Mouse (Mus musculus): ENCODE results near the gene Tmprss12. TPM values are rescaled to one million over a fixed set of nuclear protein-coding genes. Genes with fewer than 3 reads are reported as not detected.

Tmprss12 gene
- polyA plus RNA-seq (2015; fragmentation: Nextera tagmentation; extraction: Ambion mirVana), result not detected in 2 replicates

DNA sequence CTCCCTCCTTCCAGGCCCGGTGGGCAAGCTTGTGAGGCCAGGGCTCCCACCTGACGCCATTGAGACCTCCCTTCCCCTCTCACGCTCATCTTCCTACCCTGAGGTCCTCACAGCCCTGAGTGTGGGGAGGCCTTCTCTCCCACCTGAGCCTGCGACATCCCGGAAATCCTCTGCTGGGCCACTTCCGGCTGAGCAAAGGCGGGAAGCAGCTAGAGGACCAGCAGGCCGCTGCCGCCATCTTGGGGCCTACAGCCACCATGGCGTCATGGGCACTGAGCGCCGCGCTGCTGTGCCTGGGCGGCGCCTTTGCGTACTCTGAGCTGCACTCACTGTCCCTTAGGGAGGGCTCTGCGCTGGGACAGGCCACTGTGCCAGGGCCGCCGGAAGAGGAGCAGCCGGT is at the start of gene Tmprss12:
TSS of gene Tmprss12 (plus strand) at position 212 of the 400 bp plus-strand sequence.
- Histone ChIP-seq H3K27ac (no peak within 1 kb of the TSS), H3K4me1 (no peaks in the 10 kb centered on the region), H3K9ac (no peak within 1 kb of the TSS), H3K4me3 (no peak within 1 kb of the TSS), H3K36me3 (ENCODE audit: poor library complexity, severe bottlenecking) (no peaks in the 10 kb centered on the region), H3K27me3 (no peaks in the 10 kb centered on the region), H3K9me3 (replicated peaks) (no peaks in the 10 kb centered on the region), H3K4me2 (no peak within 1 kb of the TSS)
- 98% methylated on average over 20 of the region's 20 CpGs for WGBS
- no peak for ATAC-seq

DNA sequence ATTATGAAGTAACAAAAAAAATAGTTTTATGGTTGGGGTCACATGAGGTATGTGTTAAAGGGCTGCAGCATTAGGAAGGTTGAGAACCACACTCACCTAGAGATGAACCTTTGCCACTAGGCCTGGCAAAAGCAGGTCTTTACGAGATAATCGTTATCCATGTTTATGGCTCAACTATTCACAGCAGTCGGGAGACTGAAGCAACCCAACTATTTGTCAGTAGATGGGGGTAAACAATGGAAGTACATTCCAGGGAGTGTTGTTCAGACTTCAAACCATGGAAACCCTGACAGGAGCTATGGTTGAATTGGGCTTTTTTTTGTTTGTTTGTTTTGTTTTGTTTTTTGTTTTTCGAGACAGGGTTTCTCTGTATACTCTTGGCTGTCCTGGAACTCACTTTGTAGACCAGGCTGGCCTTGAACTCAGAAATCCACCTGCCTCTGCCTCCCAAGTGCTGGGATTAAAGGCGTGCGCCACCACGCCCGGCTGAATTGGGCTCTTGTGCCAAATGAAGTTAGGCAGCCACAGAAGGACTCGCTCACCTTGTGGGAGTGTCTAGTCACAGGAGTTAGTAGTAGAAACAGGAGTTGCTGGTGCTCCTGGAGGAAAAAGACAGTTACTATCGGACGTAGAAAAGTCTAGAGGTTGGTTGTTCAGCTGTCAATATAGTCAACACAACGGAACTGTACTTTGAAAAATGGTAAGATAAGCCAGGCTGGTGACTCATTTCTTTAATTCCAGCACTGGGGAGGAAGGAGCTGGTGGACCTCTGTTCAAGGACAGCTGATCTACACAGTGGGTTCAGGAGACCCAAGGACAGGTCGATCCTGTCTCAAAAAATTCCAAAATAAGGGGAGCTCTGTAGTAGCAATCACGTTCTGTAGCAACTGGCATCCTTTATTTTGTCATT is 48.8 kb upstream of the Tmprss12 start:
- Histone ChIP-seq H3K4me3 (no peak overlapping the region), H3K4me1 (peaks cover 25% of the 10 kb centered on the region), H3K4me2 (no peak overlapping the region), H3K9me3 (replicated peaks) (no peaks in the 10 kb centered on the region), H3K27me3 (no peaks in the 10 kb centered on the region), H3K36me3 (ENCODE audit: poor library complexity, severe bottlenecking) (peaks cover 42% of the 10 kb centered on the region), H3K27ac (no peak overlapping the region), H3K9ac (no peak overlapping the region)
- WGBS, result 88% methylated on average over 14 of the region's 14 CpGs
- no peak for ATAC-seq

DNA sequence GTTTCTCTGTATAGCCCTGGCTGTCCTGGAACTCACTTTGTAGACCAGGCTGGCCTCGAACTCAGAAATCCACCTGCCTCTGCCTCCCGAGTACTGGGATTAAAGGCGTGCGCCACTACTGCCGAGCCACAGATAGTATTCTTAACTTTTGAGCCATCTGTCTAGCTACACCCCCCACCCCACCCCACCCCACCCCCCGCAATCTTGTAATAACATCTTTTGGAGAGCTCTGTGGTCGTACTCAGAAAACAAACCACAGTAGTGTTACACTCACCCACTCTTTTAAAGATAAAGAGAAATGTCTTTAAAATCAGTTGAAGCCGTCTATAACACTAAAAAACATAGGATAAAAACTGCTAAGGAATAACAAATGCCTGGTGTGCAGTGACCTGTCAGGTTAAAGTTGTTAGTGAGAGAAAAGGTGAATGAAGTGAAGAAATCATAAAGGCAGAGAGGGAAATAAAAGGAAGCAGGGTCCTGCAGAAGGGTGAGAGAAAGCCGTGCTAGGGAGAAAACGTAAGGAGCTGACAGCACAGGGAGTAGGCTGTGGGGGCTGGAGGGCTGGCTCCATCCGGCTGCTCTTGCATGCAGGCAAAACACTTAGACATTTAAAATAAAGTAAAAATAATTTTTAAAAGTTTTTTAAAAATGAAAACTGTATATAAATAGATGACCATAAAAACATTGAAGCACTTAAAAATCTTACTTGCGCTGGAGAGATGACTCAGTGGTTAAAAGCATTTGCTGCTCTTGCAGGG is 45.2 kb upstream of the Tmprss12 start:
- Histone ChIP-seq H3K9me3 (replicated peaks) (no peaks in the 10 kb centered on the region), H3K4me1 (peaks cover 6% of the 10 kb centered on the region), H3K27me3 (no peaks in the 10 kb centered on the region), H3K9ac (no peak overlapping the region), H3K27ac (no peak overlapping the region), H3K4me3 (no peak overlapping the region), H3K36me3 (ENCODE audit: poor library complexity, severe bottlenecking) (peaks cover 72% of the 10 kb centered on the region), H3K4me2 (no peak overlapping the region)
- no peak for ATAC-seq
- WGBS, result 91% methylated on average over 12 of the region's 12 CpGs

DNA sequence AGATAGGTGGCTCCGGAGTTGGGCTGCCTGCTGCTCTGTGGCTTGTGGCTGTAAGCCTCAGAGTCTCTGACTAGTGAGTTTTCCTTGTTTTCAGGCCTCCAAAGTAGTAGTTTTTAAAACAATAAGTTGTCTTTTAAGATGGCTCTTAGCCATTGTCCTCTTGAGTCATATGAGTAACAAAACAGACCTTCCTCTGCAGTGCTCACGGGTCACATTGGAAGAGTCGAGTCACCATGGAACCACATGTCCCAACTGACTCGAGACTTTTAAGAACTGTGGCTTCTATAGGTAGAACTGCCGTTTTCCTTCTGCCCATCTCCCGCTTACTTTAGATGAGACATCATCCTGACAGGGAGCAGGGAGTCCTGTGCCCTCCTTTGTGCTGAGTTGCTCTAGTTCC is 43.7 kb upstream of the Tmprss12 start:
- Histone ChIP-seq H3K27me3 (no peaks in the 10 kb centered on the region), H3K27ac (no peak overlapping the region), H3K9ac (no peak overlapping the region), H3K9me3 (replicated peaks) (no peaks in the 10 kb centered on the region), H3K4me2 (no peak overlapping the region), H3K4me1 (no peaks in the 10 kb centered on the region), H3K4me3 (no peak overlapping the region), H3K36me3 (ENCODE audit: poor library complexity, severe bottlenecking) (peaks cover 87% of the 10 kb centered on the region)
- 94% methylated on average over 6 of the region's 6 CpGs for WGBS
- no peak for ATAC-seq

DNA sequence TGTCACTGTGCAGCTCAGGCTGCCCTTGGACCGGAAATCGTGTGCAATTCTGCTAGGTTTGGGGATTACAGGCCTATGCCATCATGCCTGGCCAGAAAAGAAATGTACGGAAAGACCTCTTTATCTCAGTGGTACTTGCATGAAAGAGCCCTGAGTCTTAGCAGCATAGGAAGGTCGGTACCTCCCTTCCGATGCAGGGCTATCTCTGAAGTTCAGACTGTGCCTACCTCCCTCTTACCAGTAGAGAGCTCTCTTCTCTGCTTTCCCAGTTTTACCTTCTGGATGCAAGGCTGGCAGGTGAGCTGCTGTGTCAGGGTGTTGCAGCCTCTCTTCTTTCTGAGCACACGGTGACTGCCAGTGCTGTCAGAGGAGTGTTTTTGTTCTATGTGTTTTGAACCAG is 38.9 kb upstream of the Tmprss12 start:
- H3K4me3 ChIP-seq, result no peak overlapping the region
- H3K4me1 ChIP-seq, result no peaks in the 10 kb centered on the region
- no peak overlapping the region for H3K4me2 ChIP-seq
- no peak overlapping the region for H3K27ac ChIP-seq
- 95% methylated on average over 6 of the region's 6 CpGs for WGBS
- H3K9ac ChIP-seq, result no peak overlapping the region
- no peaks in the 10 kb centered on the region for H3K9me3 ChIP-seq (replicated peaks)
- ATAC-seq, result no peak
- no peaks in the 10 kb centered on the region for H3K27me3 ChIP-seq
- H3K36me3 ChIP-seq (ENCODE audit: poor library complexity, severe bottlenecking), result peaks cover 92% of the 10 kb centered on the region

DNA sequence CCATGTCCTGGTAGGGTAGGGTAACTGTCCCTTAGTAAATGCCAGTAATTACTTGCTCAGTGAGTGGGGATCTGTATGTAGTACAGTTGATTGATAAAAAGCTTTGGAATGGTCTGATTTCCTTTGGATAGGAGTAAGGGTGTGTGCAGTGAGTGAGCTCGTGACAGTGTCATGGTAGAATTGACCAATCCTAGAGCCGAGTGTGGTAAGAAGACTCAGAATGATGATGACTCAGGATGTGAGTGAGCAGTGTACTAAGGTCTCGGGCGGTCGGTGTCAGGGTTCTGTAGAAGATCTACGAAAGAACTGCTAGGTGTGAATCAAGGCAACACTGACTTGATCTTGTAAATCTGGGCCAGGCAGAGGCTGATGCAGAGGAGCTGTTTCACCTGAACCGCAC is 34.7 kb upstream of the Tmprss12 start:
- ATAC-seq, result no peak
- no peaks in the 10 kb centered on the region for H3K9me3 ChIP-seq (replicated peaks)
- H3K27me3 ChIP-seq, result no peaks in the 10 kb centered on the region
- peaks cover 97% of the 10 kb centered on the region for H3K36me3 ChIP-seq (ENCODE audit: poor library complexity, severe bottlenecking)
- H3K4me1 ChIP-seq, result no peaks in the 10 kb centered on the region
- no peak overlapping the region for H3K9ac ChIP-seq
- H3K4me2 ChIP-seq, result no peak overlapping the region
- H3K4me3 ChIP-seq, result no peak overlapping the region
- 95% methylated on average over 7 of the region's 7 CpGs for whole genome bisulfite sequencing
- H3K27ac ChIP-seq, result no peak overlapping the region

DNA sequence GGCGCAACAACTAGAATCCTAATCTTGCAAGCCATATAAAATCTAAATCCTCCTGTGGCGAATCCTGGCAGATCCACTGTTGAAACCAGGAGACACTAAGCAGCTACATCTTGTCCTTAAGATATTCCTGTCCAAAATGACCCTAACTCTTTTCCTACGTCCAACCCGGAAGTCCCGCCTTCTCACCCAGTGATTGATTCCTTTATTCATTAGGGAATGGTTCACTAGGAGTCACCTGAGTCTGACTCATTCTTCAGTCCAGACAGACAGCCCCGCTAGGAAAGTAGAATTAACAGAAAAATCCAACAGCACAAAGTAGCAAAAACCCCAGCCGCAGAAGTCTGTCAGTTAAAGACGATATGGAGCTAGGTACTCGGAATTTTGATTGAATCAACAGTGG is 33.3 kb upstream of the Tmprss12 start:
- Histone ChIP-seq H3K4me1 (no peaks in the 10 kb centered on the region), H3K9me3 (replicated peaks) (no peaks in the 10 kb centered on the region), H3K27ac (no peak overlapping the region), H3K27me3 (no peaks in the 10 kb centered on the region), H3K4me2 (no peak overlapping the region), H3K4me3 (no peak overlapping the region), H3K9ac (no peak overlapping the region), H3K36me3 (ENCODE audit: poor library complexity, severe bottlenecking) (peaks cover 97% of the 10 kb centered on the region)
- 95% methylated on average over 9 of the region's 9 CpGs for WGBS
- no peak for ATAC-seq

DNA sequence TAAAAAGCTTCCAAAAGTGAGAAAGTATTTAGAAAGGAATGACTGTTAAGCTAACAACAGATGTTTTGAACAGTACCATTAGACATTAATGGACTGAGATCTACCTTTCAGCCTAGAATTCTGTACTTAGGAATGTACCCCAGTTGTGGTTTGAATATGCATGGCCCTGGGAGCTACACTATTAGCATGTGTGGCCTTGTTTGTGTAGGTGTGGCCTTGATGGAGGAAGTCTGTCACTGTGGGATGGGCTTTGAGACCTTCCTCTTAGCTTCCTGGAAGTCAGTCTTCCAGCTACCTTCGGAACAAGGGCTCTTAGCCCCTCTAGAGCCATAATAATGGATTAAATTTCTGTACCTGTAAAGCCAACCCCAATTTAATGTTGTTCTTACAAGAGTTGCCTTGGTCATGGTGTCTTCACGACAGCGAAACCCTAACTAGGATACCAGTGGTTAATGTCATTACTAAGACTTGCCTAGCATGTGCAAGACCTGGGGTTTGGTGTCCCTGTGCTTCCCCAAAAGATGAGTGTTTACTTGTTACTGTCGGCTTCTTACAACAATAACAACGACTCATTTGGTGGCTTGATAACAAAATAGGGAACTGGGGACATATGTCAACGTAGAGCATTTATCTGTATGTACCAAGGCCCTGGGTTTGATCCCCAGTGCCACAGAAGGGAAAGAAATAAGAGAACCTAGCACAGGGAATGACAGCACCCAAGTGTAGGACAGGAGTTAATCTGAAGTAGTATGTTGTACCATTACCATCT is 31.8 kb upstream of the Tmprss12 start:
- no peak for ATAC-seq
- no peak overlapping the region for H3K4me2 ChIP-seq
- no peak overlapping the region for H3K9ac ChIP-seq
- no peaks in the 10 kb centered on the region for H3K27me3 ChIP-seq
- no peak overlapping the region for H3K27ac ChIP-seq
- H3K9me3 ChIP-seq (replicated peaks), result no peaks in the 10 kb centered on the region
- peaks cover 97% of the 10 kb centered on the region for H3K36me3 ChIP-seq (ENCODE audit: poor library complexity, severe bottlenecking)
- whole genome bisulfite sequencing, result 96% methylated on average over 6 of the region's 6 CpGs
- H3K4me1 ChIP-seq, result no peaks in the 10 kb centered on the region
- no peak overlapping the region for H3K4me3 ChIP-seq

DNA sequence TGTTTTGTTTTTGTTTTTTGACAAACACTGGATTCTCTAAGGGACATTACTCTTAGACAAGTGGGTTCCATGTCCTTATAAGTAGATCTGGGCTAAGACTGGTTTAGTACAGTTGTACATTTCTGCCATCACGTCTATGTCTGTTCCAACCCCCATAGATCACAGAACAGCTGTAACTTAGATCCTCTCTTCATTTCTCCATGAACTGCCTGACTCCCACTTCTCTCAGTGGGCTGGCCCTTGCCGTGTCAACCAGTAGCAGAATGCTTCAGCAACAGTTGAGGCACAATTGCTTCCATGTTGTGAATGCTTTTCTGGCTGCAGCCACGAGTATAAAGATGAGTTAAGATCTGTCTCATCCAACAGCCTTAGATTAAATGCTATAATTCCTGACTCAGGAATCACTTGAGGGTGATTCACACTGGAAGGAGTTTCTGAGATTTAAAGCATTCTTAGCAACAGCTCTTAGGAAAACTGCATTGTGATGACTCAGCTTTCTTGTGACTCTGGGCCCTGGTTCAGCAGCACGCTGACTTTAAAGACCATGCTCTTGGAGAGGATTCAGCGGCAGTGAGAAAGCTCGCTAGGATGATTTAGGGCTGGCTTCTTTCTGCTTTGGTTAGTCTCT is 29.4 kb upstream of the Tmprss12 start:
- 95% methylated on average over 6 of the region's 6 CpGs for WGBS
- no peak for ATAC-seq
- Histone ChIP-seq H3K27me3 (no peaks in the 10 kb centered on the region), H3K9me3 (replicated peaks) (no peaks in the 10 kb centered on the region), H3K4me1 (no peaks in the 10 kb centered on the region), H3K9ac (no peak overlapping the region), H3K4me3 (no peak overlapping the region), H3K27ac (no peak overlapping the region), H3K4me2 (no peak overlapping the region), H3K36me3 (ENCODE audit: poor library complexity, severe bottlenecking) (peaks cover 99% of the 10 kb centered on the region)

DNA sequence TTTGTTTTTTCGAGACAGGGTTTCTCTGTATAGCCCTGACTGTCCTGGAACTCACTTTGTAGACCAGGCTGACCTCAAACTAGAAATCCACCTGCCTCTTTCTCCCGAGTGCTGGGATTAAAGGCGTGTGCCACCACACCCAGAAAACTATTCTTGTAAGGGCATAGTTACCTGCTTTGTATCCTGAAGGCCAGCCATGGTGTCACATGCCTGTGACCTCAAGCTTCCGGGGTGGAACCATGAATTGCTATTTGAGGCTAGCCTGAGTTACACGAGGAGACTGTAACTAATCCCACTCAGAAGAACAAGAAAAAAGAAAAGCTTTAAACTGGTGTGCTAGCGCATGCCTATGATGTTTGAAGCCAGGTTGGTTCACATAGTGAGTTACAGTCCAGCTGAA is 24.3 kb upstream of the Tmprss12 start:
- ATAC-seq, result no peak
- WGBS, result 88% methylated on average over 6 of the region's 6 CpGs
- Histone ChIP-seq H3K9ac (no peak overlapping the region), H3K36me3 (ENCODE audit: poor library complexity, severe bottlenecking) (peaks cover 82% of the 10 kb centered on the region), H3K4me3 (no peak overlapping the region), H3K9me3 (replicated peaks) (no peaks in the 10 kb centered on the region), H3K27ac (no peak overlapping the region), H3K27me3 (no peaks in the 10 kb centered on the region), H3K4me2 (no peak overlapping the region), H3K4me1 (no peaks in the 10 kb centered on the region)

DNA sequence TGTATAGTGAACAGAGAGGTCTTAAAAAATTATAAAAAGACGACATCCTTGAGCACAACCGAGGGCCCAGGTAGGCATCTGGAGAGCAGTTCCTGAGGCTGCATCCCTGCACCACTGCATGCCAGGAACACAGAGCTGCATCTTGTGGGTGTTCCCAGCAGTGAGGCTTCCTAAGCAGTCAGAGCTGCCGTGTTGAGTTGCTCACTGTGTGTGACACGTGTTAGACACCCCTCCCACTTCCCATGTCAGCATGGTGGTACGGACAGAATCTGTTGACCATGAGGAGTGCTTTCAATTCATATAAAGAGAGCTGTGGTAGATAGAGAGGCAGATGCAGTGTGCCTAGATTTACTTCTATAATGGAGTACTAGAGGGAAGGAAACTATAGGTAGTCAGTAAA is 23.3 kb upstream of the Tmprss12 start:
- peaks cover 79% of the 10 kb centered on the region for H3K36me3 ChIP-seq (ENCODE audit: poor library complexity, severe bottlenecking)
- H3K9ac ChIP-seq, result no peak overlapping the region
- 92% methylated on average over 5 of the region's 5 CpGs for whole genome bisulfite sequencing
- H3K27ac ChIP-seq, result no peak overlapping the region
- ATAC-seq, result no peak
- no peak overlapping the region for H3K4me2 ChIP-seq
- no peaks in the 10 kb centered on the region for H3K4me1 ChIP-seq
- H3K9me3 ChIP-seq (replicated peaks), result no peaks in the 10 kb centered on the region
- H3K4me3 ChIP-seq, result no peak overlapping the region
- H3K27me3 ChIP-seq, result no peaks in the 10 kb centered on the region
